Mouse (Mus musculus): ENCODE results near the gene Synj2.

Gene Synj2

GRCm38 (mm10) chr17:5941230-5942043 lies at the start of gene Synj2:
TSS of gene Synj2 (plus strand) at chr17:5941280.
- no peak for DNase-seq (ENCODE audit: low read depth, low spot score)

- DNase-seq (ENCODE audit: low read depth, low spot score) = no peak
Observed at GRCm38 (mm10) chr17:5891933-5892683, 49.0 kb upstream of the Synj2 start.

GRCm38 (mm10) chr17:5893092-5893491 lies 48.0 kb upstream of the Synj2 start:
- no peak for DNase-seq (ENCODE audit: low read depth, low spot score)

- DNase-seq (ENCODE audit: low read depth, low spot score) = no peak
Observed at GRCm38 (mm10) chr17:5893574-5894148, 47.4 kb upstream of the Synj2 start.

- no peak for DNase-seq (ENCODE audit: low read depth, low spot score)
Observed at GRCm38 (mm10) chr17:5896066-5896465, 45.0 kb upstream of the Synj2 start.

- no peak for DNase-seq (ENCODE audit: low read depth, low spot score)
Observed at GRCm38 (mm10) chr17:5896607-5897006, 44.5 kb upstream of the Synj2 start.

GRCm38 (mm10) chr17:5897326-5898200 lies 43.5 kb upstream of the Synj2 start:
- no peak for DNase-seq (ENCODE audit: low read depth, low spot score)

- no peak for DNase-seq (ENCODE audit: low read depth, low spot score)
Observed at GRCm38 (mm10) chr17:5899251-5899650, 41.8 kb upstream of the Synj2 start.

GRCm38 (mm10) chr17:5901381-5901780 lies 39.7 kb upstream of the Synj2 start:
- DNase-seq (ENCODE audit: low read depth, low spot score) = no peak

GRCm38 (mm10) chr17:5903630-5904301 lies 37.3 kb upstream of the Synj2 start:
- DNase-seq (ENCODE audit: low read depth, low spot score) = no peak

GRCm38 (mm10) chr17:5909681-5910080 lies 31.4 kb upstream of the Synj2 start:
- no peak for DNase-seq (ENCODE audit: low read depth, low spot score)

GRCm38 (mm10) chr17:5911591-5911990 lies 29.5 kb upstream of the Synj2 start:
- no peak for DNase-seq (ENCODE audit: low read depth, low spot score)

GRCm38 (mm10) chr17:5912797-5913196 lies 28.3 kb upstream of the Synj2 start:
- DNase-seq (ENCODE audit: low read depth, low spot score) = no peak

- DNase-seq (ENCODE audit: low read depth, low spot score) = no peak
Observed at GRCm38 (mm10) chr17:5914217-5914616, 26.9 kb upstream of the Synj2 start.

GRCm38 (mm10) chr17:5921954-5922353 lies 19.1 kb upstream of the Synj2 start:
- no peak for DNase-seq (ENCODE audit: low read depth, low spot score)

GRCm38 (mm10) chr17:5923281-5923680 lies 17.8 kb upstream of the Synj2 start:
- no peak for DNase-seq (ENCODE audit: low read depth, low spot score)

- DNase-seq (ENCODE audit: low read depth, low spot score) = no peak
Observed at GRCm38 (mm10) chr17:5924238-5924637, 16.8 kb upstream of the Synj2 start.

- DNase-seq (ENCODE audit: low read depth, low spot score) = no peak
Observed at GRCm38 (mm10) chr17:5926710-5927109, 14.4 kb upstream of the Synj2 start.

GRCm38 (mm10) chr17:5929031-5929430 lies 12.0 kb upstream of the Synj2 start:
- no peak for DNase-seq (ENCODE audit: low read depth, low spot score)

- no peak for DNase-seq (ENCODE audit: low read depth, low spot score)
Observed at GRCm38 (mm10) chr17:5932161-5932560, 8.9 kb upstream of the Synj2 start.

Measured in retina, postnatal 7 days (tissue).